Mouse (Mus musculus) liver, adult 2 months (tissue): ENCODE data around the gene Xylt1.

ENCODE experiments used
- CTCF ChIP-seq: fragments of 200-500 bp; IDR thresholded peaks from 2 replicates; pipeline ENCODE4 v1.5.1; 2011; ENCODE audit warnings: low read depth, low read length, control low read depth
- POLR2A ChIP-seq: fragments of 200-500 bp; IDR thresholded peaks from 2 replicates; pipeline ENCODE4 v1.6.1; 2011; ENCODE audit warnings: low read length, control low read depth; ENCODE audit not compliant: insufficient read depth; ENCODE audit errors: extremely low read depth

GRCm38 (mm10) chr7:117526570-117526969 is 145.8 kb downstream of the Xylt1 start:
- TF ChIP-seq POLR2A (no peak), CTCF (no peak)
